Mouse (Mus musculus) hindbrain, embryonic 13.5 days (tissue): ENCODE data around the gene Nckap5l. TPM values are rescaled to one million over a fixed set of nuclear protein-coding genes. Genes with fewer than 3 reads are reported as not detected.

Experiments used
- ATAC-seq: fragments of 200-750 bp; cut with Nextera tagmentation; 2 replicates; pipeline ENCODE4 v1.8.0; 2017; ENCODE audit warnings: moderate TSS enrichment; ENCODE audit not compliant: low FRiP score
- H3K27ac ChIP-seq: fragments of 300-500 bp; sonication (generic); 2 replicates; pipeline ENCODE4 v1.5.1; 2015; ENCODE audit warnings: inconsistent platforms, mild to moderate bottlenecking, moderate library complexity
- H3K27me3 ChIP-seq: fragments of 300-500 bp; sonication (generic); 2 replicates; pipeline ENCODE4 v1.6.1; 2015; ENCODE audit warnings: mild to moderate bottlenecking, inconsistent platforms
- H3K36me3 ChIP-seq: fragments of 300-500 bp; sonication (generic); 2 replicates; pipeline ENCODE4 v1.6.1; 2015; ENCODE audit warnings: mild to moderate bottlenecking, inconsistent platforms
- H3K4me1 ChIP-seq: fragments of 300-500 bp; sonication (generic); replicated peaks from 2 replicates; pipeline ENCODE4 v1.6.1; 2015; ENCODE audit warnings: inconsistent platforms
- H3K4me2 ChIP-seq: fragments of 300-500 bp; sonication (generic); 2 replicates; pipeline ENCODE4 v1.6.1; 2015; ENCODE audit warnings: inconsistent platforms, mild to moderate bottlenecking, moderate library complexity
- H3K4me3 ChIP-seq: fragments of 300-500 bp; sonication (generic); 2 replicates; pipeline ENCODE4 v1.5.1; 2015; ENCODE audit warnings: mild to moderate bottlenecking, inconsistent platforms
- H3K9ac ChIP-seq: fragments of 300-500 bp; sonication (generic); 2 replicates; pipeline ENCODE4 v1.6.1; 2015; ENCODE audit warnings: mild to moderate bottlenecking, inconsistent platforms
- H3K9me3 ChIP-seq: fragments of 300-500 bp; sonication (generic); 2 replicates; pipeline ENCODE4 v1.6.1; 2016; ENCODE audit warnings: inconsistent platforms
- WGBS: fragments of 180-500 bp; shearing (Covaris S2); methylation state at CpG from one replicate; pipeline ENCODE4 v1.1.7; 2015; 5-methylcytosine and 5-hydroxymethylcytosine counted together
- polyA plus RNA-seq: library from polyadenylated mRNA; unstranded; fragments of >200 nt; fragmentation: Nextera tagmentation; extraction: Ambion mirVana; gene quantifications from 2 replicates; pipeline ENCODE4 v1.2.1, GENCODE M21; 2015

The Nckap5l gene
- polyA plus RNA-seq, 1 experiment from 2014 or later, result 13.6 TPM

DNA sequence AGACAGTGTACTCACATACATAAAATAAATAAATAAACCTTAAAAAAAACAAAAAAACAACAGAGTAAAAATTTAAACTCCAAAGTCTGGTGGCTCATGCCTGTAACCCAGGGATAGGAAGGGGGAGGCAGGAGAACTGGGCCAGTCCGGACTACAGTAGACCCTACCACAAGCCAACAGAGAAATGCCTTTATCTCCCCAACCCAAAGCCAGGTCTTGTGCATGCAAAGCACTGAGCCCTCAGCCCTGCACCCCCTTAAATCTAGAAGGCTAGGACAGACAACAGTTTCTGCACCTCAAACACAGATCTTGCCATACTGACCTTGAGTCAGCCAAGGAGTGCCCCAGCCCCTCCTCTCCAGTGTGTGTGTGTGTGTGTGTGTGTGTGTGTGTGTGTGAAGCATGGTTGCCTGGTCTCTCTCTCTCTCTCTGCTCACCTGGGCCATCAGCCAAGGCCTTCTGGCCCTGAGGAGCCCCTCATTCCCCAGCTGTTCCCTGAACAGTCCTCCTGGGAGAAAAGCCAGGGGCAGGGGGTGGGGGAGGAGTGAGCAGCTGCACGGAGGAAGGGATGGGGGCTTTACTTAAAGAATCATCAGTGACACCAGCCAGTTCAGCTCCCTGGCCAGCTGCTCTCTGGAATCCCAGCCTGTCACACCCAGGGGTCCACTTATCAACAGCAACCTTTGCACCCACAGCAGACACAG lies 17.3 kb downstream of the Nckap5l start:
- H3K4me1 ChIP-seq, result peaks cover 60% of the 10 kb centered on the region
- peaks cover 18% of the 10 kb centered on the region for H3K36me3 ChIP-seq
- no peaks in the 10 kb centered on the region for H3K27me3 ChIP-seq
- peak overlapping the region; percentile 19; the same call in 1 of the 2 replicates for H3K4me2 ChIP-seq
- no peaks in the 10 kb centered on the region for H3K9me3 ChIP-seq
- WGBS, result 47% methylated on average over 2 of the region's 2 CpGs
- peak; percentile 76 for ATAC-seq
- no peak overlapping the region for H3K4me3 ChIP-seq
- H3K27ac ChIP-seq, result peak overlapping the region; percentile 85
- peak overlapping the region; percentile 49 for H3K9ac ChIP-seq

- H3K9me3 ChIP-seq, result no peaks in the 10 kb centered on the region
- peaks cover 16% of the 10 kb centered on the region for H3K36me3 ChIP-seq
- no peak overlapping the region for H3K4me2 ChIP-seq
- H3K4me1 ChIP-seq, result peaks cover 64% of the 10 kb centered on the region
- 74% methylated on average over 8 of the region's 8 CpGs for WGBS
- no peaks in the 10 kb centered on the region for H3K27me3 ChIP-seq
- ATAC-seq, result no peak
- H3K27ac ChIP-seq, result no peak overlapping the region; the same call in 1 of the 2 replicates
- H3K4me3 ChIP-seq, result no peak overlapping the region
- H3K9ac ChIP-seq, result no peak overlapping the region
These were observed 18.4 kb downstream of the Nckap5l start for GRCm38 (mm10) chr15:99438966-99439698.

- Histone ChIP-seq H3K9ac (no peak overlapping the region), H3K27ac (no peak overlapping the region), H3K4me1 (peaks cover 51% of the 10 kb centered on the region), H3K4me3 (no peak overlapping the region), H3K4me2 (no peak overlapping the region), H3K27me3 (no peaks in the 10 kb centered on the region), H3K9me3 (no peaks in the 10 kb centered on the region), H3K36me3 (peaks cover 60% of the 10 kb centered on the region)
- ATAC-seq, result no peak
- 87% methylated on average over 12 of the region's 12 CpGs for WGBS
These were observed 23.6 kb downstream of the Nckap5l start for GRCm38 (mm10) chr15:99433913-99434312.

DNA sequence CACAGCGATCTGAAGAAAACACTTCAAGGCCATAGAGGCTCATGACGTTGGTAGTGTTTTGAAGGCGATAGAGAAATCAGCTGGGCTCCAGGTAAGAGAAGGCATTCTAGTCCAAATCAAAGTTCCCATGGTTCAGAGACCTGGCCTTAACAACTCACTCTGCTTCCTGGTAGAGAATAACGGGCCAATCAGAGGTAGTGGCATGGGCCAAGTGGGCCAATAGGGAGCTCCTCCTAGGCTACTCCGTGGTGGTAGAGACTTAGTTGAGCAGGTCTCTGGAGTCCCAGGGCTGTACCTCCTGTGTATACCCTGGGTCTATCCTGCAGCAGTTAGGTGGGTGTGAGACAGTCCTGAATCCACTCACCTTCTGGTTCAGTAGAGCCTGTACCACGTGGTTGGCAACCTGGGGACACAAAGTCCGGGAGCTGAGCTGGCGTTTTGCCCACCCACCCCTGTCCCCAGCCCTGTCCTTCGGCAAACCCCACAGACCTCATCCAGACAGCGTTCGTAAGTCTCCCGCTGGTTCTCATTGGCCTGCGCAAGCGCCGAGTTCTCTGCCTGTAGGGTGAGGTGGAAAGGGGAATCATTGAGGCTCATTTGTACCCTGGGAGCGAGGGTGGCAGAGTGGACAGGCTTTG lies 24.3 kb downstream of the Nckap5l start:
- Histone ChIP-seq H3K9ac (no peak overlapping the region), H3K27ac (no peak overlapping the region), H3K36me3 (peaks cover 59% of the 10 kb centered on the region), H3K4me1 (peaks cover 44% of the 10 kb centered on the region), H3K9me3 (no peaks in the 10 kb centered on the region), H3K27me3 (no peaks in the 10 kb centered on the region), H3K4me3 (no peak overlapping the region), H3K4me2 (no peak overlapping the region)
- no peak for ATAC-seq
- 88% methylated on average over 16 of the region's 16 CpGs for WGBS

DNA sequence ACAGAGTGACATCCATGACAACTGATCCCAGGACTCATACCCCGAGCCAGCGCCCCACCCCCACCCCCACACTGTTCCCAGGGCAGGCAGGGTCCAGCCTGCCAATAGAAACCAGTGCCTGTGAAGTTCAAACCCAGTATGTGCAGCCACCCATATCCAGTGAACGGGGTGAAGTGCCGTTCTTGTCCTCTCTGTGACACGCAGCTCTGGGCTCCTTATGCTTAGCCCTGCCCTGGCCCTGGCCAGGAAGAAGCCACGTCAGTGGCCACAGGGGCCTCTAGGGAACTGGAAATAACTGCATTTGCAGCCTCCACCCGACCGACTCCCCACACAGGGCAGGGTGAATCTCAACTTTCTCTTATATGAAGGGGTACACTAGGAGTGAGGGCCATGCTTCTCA lies 25.6 kb downstream of the Nckap5l start:
- Histone ChIP-seq H3K4me2 (no peak overlapping the region), H3K27me3 (no peaks in the 10 kb centered on the region), H3K9ac (no peak overlapping the region), H3K9me3 (no peaks in the 10 kb centered on the region), H3K36me3 (peaks cover 69% of the 10 kb centered on the region), H3K27ac (no peak overlapping the region), H3K4me1 (peaks cover 38% of the 10 kb centered on the region), H3K4me3 (no peak overlapping the region)
- no peak for ATAC-seq
- 77% methylated on average over 8 of the region's 8 CpGs for WGBS

DNA sequence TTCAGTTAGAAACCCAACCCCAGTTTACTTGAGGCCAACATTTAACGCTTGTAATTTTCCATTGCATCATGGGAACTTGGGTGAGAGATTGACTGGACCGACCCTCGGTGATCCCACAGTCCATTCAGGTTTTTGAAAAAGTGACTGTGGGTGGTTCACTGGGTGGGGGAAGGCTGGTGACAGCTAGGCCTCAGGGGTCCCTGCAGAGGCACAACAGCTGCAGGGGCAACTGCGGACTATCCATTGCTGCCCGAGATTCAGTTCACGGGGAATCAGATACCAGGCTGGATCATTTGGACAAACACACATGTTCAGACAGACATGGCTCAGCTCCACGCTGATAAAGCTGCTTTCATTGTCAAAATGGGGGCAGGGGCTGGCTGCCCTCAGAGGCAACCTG lies 26.0 kb downstream of the Nckap5l start:
- WGBS, result 77% methylated on average over 7 of the region's 7 CpGs
- Histone ChIP-seq H3K27ac (no peak overlapping the region), H3K4me3 (no peak overlapping the region), H3K9ac (no peak overlapping the region), H3K4me2 (no peak overlapping the region), H3K27me3 (no peaks in the 10 kb centered on the region), H3K9me3 (no peaks in the 10 kb centered on the region), H3K36me3 (peaks cover 73% of the 10 kb centered on the region), H3K4me1 (peaks cover 33% of the 10 kb centered on the region)
- ATAC-seq, result no peak

DNA sequence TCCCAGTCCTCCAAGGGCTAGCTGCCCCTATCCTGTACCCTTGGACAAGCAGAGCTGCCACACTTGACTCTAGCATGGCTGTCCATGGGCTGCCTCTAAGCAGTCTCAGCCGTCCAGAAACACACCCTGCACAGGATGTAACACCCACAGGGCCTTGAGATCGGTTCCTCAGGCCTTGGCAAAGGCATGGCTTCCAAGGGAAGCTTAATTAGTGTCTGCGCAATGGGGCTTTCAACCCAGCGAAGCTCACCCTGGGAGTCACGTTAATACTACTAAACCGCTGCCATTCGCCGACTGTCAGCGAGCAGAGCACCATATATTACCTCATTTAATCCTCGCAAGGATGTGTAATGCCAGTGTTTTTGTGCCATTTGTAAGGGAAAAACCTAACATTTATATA lies 26.5 kb downstream of the Nckap5l start:
- H3K4me1 ChIP-seq, result peaks cover 29% of the 10 kb centered on the region
- no peaks in the 10 kb centered on the region for H3K27me3 ChIP-seq
- WGBS, result 86% methylated on average over 10 of the region's 10 CpGs
- no peak overlapping the region for H3K9ac ChIP-seq
- no peak overlapping the region for H3K27ac ChIP-seq
- ATAC-seq, result no peak
- no peak overlapping the region for H3K4me2 ChIP-seq
- H3K36me3 ChIP-seq, result peaks cover 78% of the 10 kb centered on the region
- H3K4me3 ChIP-seq, result no peak overlapping the region
- H3K9me3 ChIP-seq, result no peaks in the 10 kb centered on the region

- Histone ChIP-seq H3K36me3 (peaks cover 84% of the 10 kb centered on the region), H3K4me1 (peaks cover 24% of the 10 kb centered on the region), H3K27ac (no peak overlapping the region), H3K9ac (no peak overlapping the region), H3K4me2 (no peak overlapping the region), H3K9me3 (no peaks in the 10 kb centered on the region), H3K4me3 (no peak overlapping the region), H3K27me3 (no peaks in the 10 kb centered on the region)
- no peak for ATAC-seq
- WGBS, result 83% methylated on average over 8 of the region's 8 CpGs
These were observed 27.2 kb downstream of the Nckap5l start for GRCm38 (mm10) chr15:99430394-99430793.

- Histone ChIP-seq H3K27me3 (no peaks in the 10 kb centered on the region), H3K36me3 (peaks cover 76% of the 10 kb centered on the region), H3K4me2 (no peak overlapping the region), H3K4me1 (peaks cover 11% of the 10 kb centered on the region), H3K27ac (no peak overlapping the region), H3K4me3 (no peak overlapping the region), H3K9me3 (no peaks in the 10 kb centered on the region), H3K9ac (no peak overlapping the region)
- ATAC-seq, result no peak
- 93% methylated on average over 9 of the region's 9 CpGs for WGBS
These were observed 33.7 kb downstream of the Nckap5l start for GRCm38 (mm10) chr15:99423884-99424283.

DNA sequence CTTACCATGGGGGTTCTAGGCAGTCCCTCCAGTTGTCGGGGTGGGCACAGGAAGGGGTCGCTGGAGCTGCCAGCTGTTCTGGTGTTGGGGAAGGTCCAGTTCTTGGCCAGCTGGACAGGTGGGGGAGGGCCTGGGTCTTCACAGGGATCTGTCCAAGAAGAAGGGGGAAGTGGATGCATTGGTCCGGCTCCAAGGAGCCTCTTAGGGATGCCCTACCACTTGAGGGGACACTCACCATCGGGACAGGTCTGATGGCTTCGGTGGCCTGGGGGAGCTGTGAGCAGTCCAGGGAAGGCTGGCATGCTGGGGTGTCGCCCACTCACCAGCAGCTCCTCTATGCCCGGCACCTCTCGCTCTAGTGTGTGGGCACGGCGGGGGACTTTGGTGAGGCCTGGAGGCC lies 34.4 kb downstream of the Nckap5l start:
- WGBS, result 99% methylated on average over 10 of the region's 10 CpGs

DNA sequence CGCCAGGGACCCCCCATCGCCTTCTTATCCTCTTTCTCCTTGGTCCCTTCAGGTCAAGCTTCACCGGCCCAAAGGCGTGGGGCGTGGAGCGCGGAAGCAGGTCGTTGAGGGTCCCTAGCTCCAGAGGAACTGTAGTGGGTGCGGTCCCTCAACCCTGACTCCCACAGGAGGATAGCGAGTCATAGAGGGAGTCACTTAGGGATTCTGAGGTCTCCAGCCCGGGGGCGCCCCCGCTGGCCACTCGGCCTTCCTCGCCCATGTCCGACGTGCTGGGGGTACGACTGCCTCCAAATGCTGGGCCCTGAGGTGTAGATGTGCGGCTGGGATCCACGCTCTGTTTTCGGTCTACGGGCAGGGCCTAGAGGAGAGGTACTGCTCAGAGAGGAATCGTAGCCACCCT lies 35.0 kb downstream of the Nckap5l start:
- H3K27ac ChIP-seq, result 0 out of 2 replicates have a peak overlapping the region, but pooled peaks have one; percentile 19
- H3K9me3 ChIP-seq, result no peaks in the 10 kb centered on the region
- no peak overlapping the region for H3K9ac ChIP-seq
- H3K4me2 ChIP-seq, result no peak overlapping the region
- H3K27me3 ChIP-seq, result no peaks in the 10 kb centered on the region
- H3K4me1 ChIP-seq, result peaks cover 11% of the 10 kb centered on the region
- WGBS, result 91% methylated on average over 23 of the region's 23 CpGs
- H3K36me3 ChIP-seq, result peaks cover 64% of the 10 kb centered on the region
- ATAC-seq, result no peak
- H3K4me3 ChIP-seq, result no peak overlapping the region

More for the DNA sequence above, 34.4 kb downstream of the Nckap5l start:
- Histone ChIP-seq H3K9me3 (no peaks in the 10 kb centered on the region), H3K4me2 (no peak overlapping the region), H3K36me3 (peaks cover 70% of the 10 kb centered on the region), H3K27ac (no peak overlapping the region), H3K9ac (no peak overlapping the region), H3K27me3 (no peaks in the 10 kb centered on the region), H3K4me1 (peaks cover 11% of the 10 kb centered on the region), H3K4me3 (no peak overlapping the region)
- ATAC-seq, result no peak

- ATAC-seq, result no peak
- Histone ChIP-seq H3K4me3 (no peak overlapping the region), H3K4me2 (no peak overlapping the region), H3K27me3 (no peaks in the 10 kb centered on the region), H3K36me3 (peaks cover 56% of the 10 kb centered on the region), H3K27ac (peak overlapping the region; percentile 19), H3K4me1 (peaks cover 11% of the 10 kb centered on the region), H3K9me3 (no peaks in the 10 kb centered on the region), H3K9ac (no peak overlapping the region)
- 84% methylated on average over 8 of the region's 8 CpGs for WGBS
These were observed 35.9 kb downstream of the Nckap5l start for GRCm38 (mm10) chr15:99421676-99422075.
